Mouse (Mus musculus) cerebellum, adult (tissue): ENCODE measurements at regions not wholly inside any gene's neighbourhood (a gene's known extent, or its start where the extent isn't known, plus 50 kb on each side); places are given as distances from the start of the nearest gene placed in this dataset.
"Not testable (repeated sequence)": the region's sequence is repeated elsewhere in the genome, so short reads cannot be mapped to it uniquely, and the experiment has no call there.

ENCODE experiments used
- ATAC-seq: cut with Nextera tagmentation; 2 replicates; pipeline ENCODE4 v1.9.2; 2017; ENCODE audit warnings: mild to moderate bottlenecking, moderate library complexity, mixed read lengths; ENCODE audit not compliant: insufficient number of reproducible peaks, low FRiP score, low TSS enrichment

DNA sequence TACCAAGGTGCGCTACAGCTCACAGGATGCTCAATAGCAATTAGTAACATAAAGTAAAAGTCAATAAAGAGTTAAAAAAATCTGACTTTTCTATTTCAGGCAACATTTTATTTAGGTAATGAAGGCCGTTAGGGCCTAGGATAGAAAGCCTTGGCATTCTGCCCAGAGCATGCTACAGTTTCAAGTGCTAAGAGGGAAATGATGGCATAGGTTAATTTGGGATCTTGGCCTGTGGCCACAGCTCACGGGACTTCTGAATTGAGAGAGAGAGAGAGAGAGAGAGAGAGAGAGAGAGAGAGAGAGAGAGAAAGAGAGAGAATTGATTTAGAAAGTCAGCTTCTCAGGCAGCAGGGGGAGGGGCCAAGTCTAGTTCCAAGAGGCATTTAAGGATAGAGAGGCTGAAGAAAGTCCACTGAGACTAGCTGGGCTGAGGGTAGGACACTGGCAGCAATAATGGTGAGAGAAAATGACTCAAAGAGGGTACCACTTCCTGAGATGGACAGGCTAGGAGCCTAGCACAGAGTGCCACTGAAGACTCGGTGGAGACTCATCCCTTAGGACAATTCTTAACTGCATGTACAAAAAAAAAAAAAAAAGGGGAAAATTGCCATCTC, 52.6 kb upstream of the Klf14 start:
- ATAC-seq: no peak

DNA sequence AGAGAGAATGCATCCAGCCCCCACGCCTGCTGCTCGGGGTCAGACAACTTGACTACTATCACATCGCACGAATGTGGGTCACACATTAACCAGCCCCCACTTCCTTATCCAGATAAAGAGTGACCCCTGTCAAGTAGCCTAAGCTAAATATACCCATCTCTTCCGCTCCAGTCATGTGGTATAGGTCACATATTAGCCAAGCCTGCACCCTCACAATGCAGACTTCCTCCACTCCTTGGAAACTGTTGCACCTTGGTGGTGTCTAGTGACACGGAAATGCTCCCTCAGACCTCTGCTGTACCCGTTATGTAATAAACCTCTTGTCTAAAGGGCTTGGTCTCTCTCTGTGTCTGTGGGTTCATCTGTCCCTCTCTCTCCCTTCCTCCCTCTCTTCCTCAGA, 57.7 kb upstream of the Klf14 start:
- no peak for ATAC-seq

DNA sequence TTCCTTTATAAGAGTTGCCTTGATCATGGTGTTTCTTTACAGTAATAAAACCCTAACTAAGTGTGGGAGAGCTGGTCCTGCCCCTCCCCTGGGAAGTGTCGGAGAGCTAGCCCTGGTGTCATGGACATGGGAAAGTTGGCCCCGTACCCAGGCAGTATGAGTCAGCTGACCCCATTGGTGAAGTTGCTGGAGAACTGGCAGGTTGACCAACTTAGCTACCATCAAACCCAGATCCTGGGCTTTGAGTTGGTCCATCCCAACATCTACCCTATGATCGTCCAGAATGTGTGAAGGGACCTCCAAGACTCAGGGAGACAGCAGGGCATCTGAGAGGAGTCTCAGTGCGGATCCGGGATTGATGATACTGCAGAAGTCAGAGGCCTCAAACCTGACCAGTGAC, 62.9 kb upstream of the Klf14 start:
- ATAC-seq: no peak

DNA sequence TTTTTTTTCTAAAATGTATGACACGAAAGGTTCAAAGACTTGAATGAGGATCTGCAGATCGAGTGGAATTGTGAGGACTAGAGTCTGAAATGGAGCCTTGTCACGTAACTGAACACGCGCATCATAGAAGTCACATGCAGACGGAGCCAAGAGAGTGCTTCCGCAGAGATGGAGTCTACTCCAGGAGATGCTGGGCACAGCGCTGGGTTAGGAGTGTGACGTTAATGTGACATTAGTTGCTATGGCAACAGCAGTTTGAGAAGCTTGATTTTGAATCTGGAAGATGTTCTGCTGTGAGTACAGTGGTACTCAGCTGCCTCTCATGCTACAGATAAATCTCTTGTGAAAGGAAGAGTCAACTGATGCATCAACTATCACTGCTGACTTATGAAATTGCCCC, 70.9 kb upstream of the Klf14 start:
- ATAC-seq: no peak

DNA sequence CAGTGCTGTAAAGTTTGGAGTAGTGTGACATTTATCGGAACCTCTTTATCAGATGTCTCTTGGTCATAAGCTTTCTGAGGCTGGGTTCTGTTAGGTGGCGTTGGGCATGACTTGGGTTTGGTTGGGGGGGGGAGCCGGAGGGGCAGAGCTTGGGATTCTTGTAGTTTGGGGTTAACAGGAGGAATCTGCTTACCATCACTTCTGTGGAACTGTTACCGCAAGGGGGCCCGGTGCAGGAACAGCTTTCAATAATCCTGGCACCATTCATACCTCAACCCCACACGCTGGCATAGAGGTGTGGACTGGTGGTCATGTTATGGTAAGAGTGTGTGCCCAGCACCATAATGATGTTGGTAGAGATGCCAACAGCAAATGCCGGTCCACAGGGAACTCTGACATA, 72.1 kb upstream of the Klf14 start:
- ATAC-seq: no peak

DNA sequence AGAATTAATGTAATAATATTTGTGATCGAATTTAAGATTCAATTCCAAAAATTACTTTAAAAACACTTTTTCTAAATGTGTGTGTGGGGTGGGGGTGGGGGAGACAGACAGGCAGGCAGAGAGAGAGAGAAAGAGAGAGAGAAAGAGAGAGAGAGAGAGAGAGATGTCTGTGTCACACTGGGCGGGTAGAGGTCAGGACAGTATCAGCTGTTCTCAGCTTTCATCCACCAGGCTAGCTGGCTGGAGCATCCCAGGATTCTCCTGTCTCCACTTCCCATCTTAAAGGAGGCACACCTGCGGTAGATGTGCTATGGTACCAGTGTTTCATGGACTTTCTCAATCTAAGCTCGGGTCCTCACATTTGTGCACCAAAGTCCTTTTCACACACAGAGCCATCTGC, 73.3 kb upstream of the Klf14 start:
- no peak for ATAC-seq

DNA sequence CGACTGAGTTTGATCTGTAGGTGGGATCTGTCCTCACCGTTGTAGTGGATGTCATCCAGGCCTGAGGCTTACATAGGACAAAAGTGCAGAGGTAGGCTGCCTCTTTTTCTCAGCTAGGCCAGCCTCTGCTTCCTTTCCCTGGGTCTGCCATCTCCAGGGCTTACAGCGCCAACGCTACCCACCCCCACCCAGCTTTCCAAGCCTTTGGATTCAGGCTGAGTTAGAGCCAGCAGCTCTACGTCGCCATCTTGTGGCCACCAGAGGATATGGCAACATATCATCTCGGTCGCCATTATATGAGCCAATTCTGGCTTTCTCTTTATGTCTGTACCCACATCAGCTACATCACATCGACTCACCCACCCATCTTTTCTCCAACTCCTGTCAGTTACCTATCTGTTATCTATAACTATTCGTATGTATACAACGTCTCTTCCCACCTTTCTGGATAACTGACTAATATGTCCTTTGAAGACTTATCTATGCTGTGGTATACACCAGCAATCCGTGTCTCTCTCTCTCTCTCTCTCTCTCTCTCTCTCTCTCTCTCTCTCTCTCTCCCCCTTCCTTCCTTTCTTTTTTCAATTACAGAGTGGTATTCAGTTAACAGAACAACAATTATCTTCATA, 74.2 kb upstream of the Klf14 start:
- ATAC-seq: peak; percentile 67

DNA sequence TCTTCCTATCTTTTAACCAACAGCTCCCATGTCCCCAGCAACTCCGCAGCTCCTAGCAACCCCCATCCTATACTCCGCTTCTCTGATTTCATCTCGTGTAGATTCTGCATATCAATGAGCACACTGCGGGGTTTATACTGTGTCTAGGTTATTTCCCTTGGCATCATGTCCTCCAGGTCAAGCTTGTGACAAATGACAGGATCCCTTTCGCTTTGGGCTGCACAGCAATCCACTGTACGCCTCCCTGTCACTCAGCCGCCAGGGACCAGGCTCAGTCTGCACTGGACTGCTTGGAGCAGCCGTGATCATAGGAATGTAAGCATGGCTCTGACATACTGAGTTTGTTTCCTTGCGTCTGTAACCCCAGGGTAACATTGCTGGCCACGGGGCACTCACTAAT, 75.9 kb upstream of the Klf14 start:
- no peak for ATAC-seq

DNA sequence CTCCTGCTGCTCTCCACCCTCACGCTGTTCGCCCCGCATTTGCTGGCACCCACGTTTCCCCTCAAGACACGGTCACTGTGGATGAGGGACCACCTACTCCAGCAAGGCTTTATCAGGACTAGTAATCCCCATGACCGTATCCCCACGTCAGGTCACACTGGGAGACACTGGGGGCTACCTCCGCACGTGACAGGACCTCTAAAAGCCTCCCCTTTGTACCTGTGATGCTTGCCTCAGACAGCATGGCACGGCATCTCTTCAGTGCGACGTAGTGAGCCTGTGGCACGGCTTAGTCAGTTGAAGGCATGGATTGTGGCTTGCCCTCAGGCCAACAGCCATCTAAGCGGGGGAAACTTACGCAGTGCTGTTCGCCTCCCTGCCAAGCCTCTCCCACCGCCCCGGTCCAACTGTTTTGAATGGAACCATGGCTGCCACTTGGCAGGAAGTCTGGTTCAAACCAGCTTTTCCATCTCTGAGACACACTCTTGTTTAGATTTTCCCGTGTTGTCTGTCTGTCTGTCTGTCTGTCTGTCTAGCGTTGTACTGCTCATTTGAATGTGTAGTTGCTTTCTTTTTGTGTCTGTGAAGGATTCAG, 79.0 kb upstream of the Klf14 start:
- no peak for ATAC-seq

DNA sequence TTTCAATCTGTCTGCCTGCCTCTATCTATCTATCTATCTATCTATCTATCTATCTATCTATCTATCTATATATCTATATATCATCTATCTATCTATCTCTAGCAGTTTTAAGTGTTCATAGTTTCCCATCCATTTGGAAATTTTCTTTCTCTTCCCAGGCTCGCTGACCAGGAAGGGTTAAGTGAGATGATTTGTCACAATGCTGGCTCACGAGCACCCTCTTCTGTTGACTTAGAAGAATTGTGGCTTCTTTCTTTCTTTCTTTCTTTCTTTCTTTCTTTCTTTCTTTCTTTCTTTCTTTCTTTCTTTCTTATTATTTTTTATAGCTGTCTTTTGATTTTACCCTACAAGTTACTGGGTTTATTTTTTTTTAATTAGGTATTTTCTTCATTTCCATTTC, 79.6 kb upstream of the Klf14 start:
- not testable (repeated sequence) for ATAC-seq

DNA sequence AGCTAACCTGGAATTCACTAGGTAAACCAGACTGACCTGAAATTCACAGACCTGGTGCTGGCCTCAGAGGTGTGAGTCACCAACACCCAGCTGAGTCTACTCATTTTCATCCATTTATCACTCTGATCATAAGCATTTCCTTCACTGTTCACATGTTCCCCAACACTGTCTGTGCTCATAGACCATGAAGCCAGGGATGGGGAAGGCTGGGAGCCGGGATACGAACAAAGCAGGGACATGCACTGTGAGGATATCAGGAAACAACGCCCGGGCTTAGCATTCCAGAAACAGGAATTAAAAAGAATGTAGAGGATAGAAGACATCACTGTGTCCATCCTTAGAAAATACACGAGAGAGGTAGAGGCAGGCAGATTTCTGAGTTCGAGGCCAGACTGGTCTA, 80.6 kb upstream of the Klf14 start:
- no peak for ATAC-seq

DNA sequence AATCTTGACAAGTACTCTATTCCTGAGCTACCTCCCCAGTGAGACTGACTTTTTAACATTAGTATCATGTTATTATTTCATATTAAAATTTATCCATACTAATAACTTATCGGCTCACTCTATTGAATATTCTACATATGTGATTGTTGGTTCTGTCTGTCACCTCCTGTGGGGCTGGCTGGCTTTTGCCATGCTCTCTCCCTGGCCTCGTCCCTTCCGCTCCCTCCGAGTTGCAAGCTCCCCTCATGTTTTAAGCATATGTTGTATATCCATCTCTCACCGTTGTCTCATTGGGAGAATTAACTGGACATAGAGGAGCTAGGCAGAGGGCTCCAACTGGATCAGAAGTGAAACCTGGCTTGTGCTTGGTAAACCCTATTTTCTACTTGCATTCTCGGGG, 81.9 kb upstream of the Klf14 start:
- no peak for ATAC-seq

DNA sequence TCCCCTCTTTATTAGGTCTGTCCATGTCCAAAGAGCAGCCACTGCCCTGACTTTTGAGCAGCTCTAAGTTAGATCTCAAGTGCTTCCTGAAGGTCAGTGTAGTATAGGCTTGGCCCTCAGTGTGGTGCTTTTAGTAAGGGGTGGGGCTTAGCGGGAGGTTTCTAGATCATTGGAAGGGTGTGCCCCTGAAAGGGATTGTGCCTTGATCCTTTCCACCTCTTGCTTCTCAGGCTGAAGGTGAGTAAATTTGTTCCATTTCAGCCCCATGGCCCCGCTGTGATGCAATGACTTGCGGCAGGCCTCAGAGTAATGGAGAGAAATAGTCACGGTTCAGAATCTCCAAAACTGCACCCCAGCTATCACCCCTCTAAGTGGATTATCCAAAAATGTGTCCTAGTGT, 84.5 kb upstream of the Klf14 start:
- no peak for ATAC-seq

DNA sequence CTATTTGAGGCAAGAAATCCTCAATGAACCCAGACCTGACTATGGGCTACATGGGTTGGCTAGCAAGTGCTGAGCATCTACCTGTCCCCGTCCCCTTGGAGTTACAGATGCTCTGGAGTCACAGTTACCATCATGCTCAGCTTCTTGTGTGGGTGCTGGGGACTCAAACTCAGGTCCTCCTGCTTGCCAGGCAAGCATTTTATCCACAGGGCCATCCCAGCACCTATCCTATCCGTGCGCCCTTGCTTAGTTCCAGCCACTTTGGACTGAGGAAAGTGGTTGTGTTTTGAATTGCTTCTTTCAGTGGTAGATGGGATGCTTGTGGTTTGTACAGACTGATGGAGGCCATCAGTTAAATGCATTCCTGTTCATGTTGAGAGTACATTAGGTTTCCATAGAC, 85.0 kb upstream of the Klf14 start:
- no peak for ATAC-seq

DNA sequence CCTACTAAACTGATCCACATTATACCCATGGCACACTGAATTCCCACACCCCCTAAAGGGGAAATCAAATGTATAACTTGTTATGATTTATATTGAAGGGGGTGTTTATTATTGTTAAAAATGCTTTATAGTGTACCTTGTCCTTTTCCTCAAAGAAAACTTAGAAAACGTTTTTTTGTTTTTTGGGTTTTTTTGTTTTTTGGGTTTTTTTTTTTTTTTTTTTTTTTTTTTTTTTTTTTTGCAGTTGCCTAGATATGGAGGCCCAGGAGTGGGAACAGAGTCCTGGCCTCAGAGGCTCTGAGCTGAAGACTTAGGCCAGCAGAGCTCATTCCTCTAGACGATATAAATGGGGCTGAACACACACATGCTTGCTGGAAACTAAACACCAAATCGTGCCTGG, 87.3 kb upstream of the Klf14 start:
- ATAC-seq: no peak

DNA sequence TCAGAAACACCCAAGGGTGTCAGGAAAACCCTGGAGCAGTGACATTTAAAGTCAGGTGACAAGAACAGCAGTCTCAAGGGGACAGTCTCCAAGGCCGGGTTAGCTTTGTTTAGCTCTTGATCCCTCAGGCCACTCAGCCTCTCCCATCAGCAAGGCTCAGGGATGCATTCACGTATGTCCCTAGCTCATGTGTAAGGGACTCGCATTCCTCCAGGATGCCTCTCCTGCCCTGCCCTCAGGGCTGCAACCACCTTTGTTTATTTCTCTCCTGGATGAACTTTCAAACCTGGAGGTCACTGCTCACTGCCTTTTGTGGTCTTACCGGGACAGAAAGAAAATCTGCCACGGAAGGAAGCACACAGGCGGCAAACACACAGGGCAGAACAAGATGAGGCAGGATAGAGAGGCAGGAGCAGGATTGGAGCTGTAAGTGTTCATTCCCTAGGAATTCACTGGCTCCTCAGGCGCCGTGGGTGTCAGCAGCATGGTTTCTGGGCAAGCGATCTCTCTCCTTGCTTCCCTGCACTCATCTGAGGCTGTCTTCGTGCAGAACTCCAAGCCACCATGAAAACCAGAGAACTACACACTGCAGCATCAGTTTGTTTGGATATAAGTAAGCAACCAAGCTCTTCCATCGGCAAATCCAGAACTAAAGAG, 90.2 kb upstream of the Klf14 start:
- no peak for ATAC-seq

DNA sequence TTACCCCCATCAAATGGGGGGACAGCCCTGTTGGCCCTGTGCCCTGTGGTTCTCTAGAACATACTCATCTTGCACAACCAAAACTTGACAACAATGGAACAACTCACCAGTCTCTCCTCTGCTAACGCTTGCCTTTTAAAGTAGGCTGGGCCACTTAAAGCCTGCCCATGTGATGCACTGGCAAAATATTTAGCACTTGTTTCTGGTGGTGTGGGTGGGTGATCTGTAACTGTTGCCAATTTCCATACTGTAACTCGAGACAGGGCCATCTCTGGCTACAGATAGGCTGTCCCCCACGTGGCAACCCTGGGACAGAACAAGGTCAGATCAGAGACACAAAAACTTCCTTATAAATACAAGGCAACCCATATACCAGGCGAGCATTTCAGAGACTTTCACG, 92.0 kb upstream of the Klf14 start:
- ATAC-seq: no peak

DNA sequence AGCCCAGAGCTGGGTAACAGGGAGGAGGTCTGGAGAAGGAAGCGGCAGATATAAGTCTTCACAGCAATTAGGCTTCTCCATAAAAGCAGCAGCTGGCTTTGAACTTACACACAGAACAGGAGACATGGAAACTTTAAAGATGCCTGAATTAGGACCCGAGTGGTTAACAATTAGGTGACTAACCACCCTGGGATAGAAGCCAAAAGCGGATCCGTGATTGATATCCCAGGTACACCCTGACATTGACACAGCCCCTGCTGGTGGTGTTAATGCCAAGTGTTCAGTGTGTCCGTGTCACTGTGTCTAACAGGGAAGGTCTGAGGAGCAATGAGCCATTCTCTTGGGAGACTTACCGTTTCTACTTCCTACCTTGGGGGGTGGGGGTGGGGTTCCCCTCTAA, 92.9 kb upstream of the Klf14 start:
- ATAC-seq: no peak

DNA sequence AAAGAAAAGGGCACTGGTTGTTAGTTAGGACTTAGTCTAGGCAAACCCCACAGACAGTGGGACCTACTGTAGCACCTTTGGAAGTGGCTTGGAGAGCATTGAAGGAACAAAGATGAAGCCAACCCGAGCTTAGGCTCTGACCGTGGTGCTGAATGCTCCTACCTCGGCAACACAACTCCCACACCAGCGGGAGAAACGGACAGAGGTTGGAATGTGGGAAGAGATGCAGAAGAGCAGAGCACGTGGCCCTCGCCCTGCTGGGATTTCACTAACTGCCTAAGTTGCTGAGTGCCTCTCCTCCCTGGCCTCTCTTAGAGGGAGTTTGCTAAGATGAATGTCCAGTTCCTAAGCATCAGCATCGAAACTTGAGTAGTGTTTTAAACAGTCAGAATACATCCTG, 94.1 kb upstream of the Klf14 start:
- no peak for ATAC-seq

DNA sequence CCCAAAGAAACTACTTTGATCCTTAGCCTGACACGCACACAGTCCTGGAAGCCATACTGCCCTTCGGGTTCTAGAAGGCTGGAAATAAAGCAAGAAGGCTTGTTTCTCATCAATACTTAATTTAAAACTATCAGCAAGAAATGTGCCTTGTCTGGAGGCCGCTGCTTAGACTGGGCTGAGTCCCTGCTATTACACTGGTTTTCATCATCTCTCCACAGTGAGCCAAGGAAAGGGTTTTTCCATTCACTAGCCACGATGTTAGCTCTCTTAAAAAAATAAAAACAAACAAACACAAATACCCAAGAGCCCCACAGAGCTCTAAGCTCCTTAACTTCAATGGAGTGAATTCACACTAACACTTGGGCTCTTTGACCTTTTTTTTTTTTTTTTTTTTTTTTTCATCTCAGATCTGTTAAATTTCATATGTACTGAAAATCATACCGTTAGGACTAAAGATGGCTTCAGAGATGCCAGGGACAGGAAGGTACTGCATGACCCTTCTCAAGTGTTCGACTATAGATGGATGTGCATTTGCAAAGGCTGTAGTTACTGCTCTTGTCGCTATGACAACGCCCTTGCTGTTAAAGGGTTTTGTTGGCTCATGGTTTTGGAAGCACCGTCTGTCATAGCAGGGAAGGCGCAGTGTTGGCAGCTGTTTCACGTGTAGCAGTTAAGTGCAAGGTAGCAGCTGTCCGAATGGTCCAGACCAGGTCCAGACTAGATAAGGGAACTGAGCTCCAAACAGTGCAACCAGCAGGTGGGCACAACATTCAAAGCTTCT, 98.1 kb upstream of the Klf14 start:
- no peak for ATAC-seq

DNA sequence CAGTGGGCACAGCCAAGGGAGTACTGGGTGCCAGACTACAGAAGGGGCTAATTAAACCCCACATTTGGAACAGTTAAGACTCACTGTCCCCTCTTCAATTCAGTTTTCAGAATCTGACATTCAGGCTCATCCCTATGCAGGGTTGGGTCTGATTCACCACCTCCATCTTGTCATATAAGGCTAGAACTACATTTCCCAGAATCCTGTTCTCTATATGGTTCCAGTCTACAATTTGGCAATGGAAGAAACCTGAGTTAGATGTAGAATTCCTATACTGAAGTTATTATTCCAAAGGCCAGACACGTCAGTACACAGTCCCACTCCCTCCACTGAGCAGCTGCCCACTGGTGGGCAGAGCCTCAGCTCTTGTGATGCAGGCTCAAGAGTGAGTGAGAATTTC, 99.4 kb upstream of the Klf14 start:
- ATAC-seq: no peak
